Mouse (Mus musculus) telencephalon, adult 2 months (tissue): ENCODE results near the gene Rhbdd1.

Experiments
- DNase-seq: peaks from one replicate; pipeline ENCODE4 v3.0.0-alpha.2; 2011; ENCODE audit warnings: low read depth, low spot score

Gene Rhbdd1

DNA sequence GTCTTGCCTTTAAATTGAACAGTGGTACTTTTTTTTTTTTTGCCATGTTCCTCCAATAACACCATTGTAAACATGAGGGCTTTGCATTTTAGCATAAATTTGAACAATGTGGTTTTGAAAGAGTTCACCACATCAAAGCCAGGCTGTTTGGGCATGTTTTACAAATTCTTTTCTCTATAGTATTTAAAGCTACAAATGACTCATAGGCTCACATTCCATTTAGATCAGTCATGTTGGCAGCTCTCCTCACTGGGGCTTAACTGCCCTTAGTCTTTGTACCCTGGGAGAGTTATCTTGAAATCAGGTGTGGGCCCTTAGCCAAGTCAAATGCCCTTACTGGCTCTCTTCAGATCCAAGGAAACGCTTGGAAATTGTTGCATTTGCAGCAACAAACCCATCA is 112.8 kb downstream of the Rhbdd1 start:
- no peak for DNase-seq

DNA sequence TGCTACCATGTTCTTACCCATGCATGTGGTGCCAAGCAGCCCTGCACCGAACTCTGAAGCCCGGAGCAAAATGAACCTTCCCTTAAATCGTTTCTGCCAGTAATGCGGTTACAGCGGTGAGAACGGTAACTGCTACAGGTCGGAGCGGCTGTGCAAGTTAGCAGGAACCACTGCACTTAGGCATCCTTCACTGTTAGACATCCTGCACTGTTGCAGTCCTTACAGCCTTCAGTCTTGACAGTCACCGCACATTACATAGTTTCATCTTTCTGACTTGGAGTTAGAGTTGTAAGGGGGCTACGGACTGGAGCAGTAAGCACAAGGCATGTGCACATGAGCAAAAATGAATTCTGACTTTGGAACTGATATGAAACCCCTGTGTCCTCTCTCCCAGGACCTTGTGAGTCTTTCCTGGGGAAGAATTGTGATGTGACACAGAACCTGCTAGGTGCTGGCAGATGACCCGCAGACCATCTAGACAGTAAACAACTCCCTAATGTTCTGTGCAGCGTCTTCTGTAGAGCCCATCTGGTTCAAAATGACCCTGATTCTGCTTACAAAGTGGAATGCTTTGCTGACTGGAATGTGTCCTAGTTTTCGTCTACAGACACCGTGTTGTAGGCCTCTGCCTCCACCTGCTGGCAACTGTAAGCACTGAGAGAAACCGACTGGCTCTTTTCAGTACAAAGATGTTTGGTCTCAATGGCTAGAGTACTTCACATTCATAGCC is 116.8 kb downstream of the Rhbdd1 start:
- DNase-seq, result peak; percentile 57

DNA sequence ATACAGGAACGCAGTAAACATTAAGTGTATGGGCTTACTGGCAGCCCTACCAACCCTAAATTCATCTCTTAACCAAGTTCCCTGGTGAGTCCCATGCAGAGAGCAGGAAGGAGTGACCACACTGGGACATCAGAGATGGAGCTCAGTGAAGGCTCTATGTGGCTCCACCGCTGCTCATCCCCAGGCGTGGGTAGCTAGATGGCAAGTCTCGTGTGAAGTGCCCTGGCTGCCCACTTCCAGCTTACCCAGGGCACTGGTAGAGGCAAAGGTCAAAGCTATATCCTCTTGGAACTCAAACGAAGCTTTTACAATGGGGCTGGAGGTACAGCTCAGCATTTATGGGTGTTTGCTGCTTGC is 117.4 kb downstream of the Rhbdd1 start:
- no peak for DNase-seq

DNA sequence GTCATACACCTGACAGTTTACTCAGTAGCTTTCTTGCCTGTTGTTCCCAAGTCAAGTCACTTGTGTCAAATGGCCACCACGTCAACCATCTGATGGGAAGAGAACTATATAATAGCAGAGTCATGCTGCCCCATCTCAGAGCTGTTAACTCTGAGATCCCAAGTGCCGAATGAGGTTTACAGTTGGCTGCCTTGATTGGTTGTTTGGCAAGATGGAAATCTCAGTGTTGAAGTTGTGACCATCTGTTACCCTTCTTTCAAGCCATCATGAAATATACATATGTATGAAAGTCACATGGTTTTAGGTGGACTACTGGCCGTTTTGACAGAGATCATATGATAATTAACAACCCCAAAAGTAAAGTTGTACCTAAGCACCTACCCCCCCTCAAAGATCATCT is 121.0 kb downstream of the Rhbdd1 start:
- DNase-seq, result no peak

DNA sequence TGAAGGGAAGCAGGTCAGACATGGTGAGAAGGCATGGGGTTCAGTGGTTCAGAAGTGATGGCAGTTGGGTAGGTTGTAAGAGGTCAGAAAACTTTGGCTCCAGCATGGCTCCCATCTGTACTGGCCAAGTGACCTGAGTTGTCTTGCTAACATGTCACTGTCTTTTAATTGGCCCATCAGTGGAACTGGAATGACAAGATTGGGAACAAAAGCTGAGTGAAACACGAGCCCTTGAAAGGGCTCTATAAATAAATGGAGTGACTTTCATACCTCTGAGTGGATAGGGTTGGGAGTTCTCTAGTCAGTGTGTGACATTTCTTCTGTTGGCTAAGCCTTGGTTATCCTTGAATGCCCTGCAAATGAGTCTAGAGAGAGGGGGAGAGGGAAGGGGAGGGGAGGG is 123.9 kb downstream of the Rhbdd1 start:
- DNase-seq, result no peak

DNA sequence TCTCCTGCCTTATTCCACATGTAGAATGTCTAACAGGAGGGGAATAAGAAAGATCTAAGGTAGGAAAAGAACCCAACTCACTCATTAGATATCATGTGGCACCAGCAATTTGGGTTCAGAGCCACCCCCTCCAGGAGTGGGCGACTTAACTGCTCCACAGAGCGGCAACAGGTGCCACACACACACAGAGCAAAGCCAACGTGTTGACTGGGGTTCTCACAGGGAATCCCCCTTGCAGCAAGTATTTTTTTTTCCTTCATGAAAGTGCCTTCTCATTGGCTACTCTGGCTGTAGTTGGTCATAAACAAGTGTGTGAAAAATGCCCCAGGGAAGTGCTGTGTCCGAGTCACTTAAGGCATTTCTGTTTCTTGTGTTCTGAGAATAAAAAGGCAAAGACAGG is 127.3 kb downstream of the Rhbdd1 start:
- DNase-seq, result no peak

DNA sequence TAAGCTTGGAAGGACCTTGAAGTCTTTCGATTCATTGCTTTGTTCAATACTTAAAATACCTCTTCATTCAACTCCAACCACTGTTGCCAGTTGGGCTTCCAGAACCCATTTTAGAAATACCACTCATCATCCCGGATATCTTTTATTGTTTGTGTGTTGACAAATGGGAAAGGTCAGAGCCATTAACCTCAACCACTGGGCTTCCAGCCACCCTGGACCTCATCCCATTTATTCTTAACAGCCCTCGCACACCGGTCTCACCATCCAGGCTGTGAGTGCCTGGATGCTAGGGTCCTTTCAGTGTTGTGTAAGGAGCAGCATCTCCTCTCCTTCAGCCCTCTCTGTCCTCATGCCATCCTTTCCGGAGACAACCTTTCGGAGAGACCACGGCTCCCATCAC is 129.8 kb downstream of the Rhbdd1 start:
- DNase-seq, result no peak

DNA sequence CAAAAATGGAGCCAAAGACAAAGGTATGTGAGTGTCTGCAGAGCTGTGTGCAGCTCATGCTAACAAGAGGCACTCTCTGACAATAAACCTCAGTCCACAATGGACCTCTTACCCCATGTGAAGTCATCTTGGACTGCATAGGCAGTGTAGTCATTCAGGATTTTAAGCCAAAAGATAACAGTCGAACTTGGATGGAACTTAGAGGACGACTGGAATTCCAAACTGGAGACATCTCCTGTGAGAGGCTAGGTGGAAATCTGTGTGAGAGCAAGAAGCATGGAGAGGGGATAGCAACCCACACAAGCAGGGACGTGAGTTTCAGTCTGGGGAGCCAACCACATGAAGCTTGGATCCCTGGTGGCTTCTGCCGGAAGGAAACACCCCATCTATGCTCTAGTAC is 133.6 kb downstream of the Rhbdd1 start:
- no peak for DNase-seq

DNA sequence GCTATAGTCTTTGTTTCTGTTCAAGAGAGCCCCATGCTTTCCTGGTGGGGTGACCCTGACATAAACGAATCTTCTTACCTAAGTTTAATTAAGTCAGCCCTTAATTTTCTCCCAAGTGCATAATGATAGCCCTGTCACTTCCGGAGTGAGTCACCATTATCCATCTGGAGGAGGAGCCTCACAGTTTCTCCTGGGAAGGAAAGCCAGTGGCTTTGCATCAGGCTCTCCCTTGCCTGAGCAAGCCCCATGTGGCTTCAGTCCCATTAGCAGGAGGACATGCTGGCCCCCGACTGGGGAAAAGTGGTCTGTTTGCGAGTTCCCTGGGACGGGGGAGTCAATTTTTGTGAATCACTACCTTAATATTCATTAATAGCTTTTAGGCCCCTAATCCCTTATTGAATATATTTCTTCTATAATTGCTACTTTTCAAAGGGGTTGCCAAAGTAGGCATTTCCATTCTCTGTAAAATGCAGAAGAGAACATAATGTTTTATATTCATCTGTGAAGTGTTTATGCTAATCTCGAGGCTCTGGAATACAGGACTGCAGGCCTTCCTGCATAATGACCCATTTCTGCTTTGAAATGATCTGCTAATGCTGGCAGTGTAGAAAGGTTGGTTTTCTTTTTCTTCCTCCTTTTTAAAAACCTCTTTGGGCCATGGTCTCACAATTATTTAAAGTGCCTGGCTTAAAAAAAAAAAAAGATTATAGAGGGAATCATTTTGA is 135.8 kb downstream of the Rhbdd1 start:
- no peak for DNase-seq

DNA sequence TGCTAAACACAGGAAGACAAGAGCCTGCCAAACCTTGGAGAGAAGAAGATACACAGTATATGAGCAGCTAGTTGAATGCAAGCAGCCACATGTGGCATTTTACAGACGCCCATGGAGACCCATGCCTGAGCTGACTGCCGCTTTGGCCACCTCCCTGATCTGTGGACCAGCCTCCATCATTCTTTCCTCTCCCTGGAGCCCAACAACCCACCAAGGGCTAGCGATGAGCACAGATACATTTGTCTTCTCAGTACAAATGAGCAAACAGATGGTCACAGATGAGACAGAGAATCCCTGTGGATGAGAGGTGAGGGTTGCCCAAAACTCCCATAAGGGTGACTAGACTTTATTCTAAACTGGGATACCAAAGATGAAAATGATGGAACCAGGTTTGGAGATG is 137.8 kb downstream of the Rhbdd1 start:
- no peak for DNase-seq

DNA sequence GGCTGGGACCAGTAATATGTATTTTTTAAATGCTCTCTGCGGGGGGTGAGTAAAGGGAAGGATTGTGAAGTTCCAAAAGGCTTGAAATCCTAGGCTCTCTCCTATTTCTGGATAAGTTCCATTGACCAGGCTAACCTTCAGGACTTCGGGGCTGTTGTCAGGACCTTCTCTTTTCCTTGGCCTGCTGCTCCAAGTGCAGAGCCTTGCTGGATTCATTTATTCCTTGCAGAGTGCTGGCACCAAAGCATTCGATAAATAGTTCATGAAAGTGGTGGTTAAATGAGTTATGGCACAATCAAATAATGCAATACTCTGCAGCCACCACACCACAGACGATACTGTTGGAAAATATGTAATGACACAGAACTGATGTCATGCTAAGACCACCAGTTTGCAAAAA is 143.1 kb downstream of the Rhbdd1 start:
- DNase-seq, result no peak

DNA sequence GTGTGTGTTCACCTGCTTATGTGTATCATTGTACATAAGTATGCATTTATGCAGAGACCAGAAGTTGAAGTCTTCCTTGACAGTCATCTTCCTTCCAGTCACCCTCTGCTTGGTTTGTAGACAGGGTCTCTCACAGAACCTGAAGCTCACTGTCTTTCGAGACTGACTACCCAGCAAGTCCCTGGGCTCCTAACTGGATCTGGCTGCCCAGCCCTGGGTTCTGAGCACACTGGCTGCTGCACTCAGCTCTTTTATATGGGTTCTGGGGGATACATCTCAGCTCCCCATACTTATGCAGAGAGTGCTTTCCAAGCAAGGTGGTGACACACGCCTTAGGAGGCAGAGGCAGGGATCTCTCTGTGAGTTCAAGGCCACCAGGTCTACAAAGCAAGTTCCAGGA is 143.7 kb downstream of the Rhbdd1 start:
- DNase-seq, result no peak

DNA sequence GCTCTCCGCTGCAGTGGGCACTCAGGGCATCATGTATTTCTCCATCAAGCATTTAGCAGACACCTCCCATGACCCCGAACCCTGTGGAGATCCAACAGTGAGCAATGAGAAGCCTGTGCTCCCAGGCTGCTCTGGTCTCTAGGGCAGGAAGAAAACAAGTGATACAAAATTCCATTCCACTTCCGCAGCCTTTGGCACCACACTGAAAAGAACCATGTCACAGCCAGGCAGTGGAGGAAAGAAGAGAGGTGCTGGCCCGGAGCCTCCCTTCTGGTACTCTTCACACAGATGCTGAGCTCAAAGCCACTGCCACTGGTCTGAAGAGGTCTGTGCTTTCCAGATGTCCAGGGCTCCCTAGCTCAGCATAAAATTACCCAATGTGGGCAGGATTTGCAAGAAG is 144.8 kb downstream of the Rhbdd1 start:
- DNase-seq, result no peak

DNA sequence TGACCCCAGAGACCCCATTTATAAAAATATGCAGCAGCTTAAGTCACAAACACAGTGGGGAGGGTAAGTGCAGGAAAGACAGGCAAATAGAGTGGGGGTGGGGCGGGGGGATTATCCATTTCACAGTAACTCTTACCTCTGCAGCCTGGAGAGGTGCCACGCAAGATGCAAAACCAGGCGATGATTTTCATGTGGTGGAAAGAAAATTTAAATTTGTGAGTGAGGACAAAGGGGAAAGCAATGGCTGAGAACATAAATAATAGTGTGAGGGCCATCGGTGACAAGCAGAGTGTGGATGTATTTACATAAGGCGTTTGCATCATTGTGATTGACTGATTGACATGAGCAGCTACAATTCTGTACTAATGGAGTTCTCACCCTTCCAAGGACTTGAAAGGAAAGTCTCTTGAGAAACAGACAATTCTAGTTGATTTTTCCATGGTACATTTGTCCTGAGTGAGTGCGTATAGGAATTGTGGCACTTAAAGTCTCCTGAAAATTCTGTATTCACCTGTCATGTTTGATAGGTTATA is 149.1 kb downstream of the Rhbdd1 start:
- DNase-seq, result no peak

DNA sequence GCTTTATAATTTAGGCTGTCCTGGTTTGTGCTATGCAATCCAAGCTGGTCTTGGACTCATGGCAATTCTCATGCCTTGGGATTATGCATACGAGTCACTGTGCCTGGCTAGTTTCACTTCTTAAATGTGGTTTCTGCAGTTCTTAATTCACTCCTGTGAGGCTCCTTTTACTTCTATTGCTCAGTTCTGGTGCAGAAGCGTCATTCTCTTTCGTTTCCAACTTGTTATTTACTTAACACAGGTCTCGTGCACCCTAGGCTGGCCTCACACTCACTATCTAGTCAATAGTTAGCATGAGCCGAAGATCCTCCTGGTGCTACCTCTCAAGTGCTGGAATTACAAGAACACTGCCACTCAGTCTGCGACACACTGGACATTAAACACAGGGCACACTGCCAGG is 152.6 kb downstream of the Rhbdd1 start:
- no peak for DNase-seq

DNA sequence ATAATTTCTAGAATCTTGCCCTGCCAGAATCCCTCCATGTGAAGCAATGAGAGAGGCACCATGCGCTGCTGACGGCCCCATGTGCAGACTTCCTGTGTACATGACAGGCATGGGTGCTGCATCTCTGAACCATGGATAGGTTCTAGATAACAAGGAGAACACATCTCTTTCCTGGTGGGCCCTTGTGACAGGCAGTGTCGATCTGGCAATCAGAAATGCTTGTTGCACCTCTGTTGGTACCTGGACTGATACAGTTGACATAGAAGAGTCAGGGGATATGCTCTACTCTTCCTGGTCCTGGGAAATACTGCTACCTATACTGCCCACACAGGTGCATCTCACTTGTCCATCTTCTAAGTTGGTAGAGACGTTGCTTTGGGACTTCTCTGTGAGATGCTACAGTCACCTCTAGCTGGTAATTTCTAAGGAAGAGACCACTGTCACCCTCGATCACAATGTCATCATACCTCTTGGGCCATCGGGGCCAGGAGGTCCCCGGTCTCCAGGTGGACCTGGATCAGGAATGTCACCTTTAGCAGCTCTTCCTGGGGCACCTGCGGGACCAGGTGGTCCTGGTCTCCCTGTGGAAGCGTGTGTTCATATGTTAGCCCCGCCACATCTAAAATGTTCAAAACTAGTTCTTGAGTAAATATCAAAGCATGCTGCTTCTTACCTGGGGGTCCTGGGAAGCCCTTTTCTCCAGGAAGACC is 154.4 kb downstream of the Rhbdd1 start:
- DNase-seq, result no peak

DNA sequence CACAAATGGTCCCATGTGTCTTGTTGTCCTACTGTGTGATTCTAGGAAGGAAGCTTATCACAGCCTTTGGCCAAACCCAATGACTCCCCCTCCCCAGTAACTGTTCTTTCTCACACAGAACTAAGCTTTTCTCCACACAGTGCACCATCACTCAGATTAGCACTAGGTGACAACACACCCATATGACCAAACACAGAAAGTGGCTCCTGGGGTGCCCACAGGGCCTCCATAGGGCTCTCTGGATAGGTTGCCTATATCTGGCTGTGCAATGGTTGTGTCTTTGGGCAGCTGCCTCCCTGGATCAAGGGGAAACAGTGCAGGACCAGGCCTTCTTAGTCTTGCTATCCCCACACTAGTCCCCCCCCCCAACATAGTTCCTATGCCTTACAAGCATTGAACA is 157.2 kb downstream of the Rhbdd1 start:
- no peak for DNase-seq

DNA sequence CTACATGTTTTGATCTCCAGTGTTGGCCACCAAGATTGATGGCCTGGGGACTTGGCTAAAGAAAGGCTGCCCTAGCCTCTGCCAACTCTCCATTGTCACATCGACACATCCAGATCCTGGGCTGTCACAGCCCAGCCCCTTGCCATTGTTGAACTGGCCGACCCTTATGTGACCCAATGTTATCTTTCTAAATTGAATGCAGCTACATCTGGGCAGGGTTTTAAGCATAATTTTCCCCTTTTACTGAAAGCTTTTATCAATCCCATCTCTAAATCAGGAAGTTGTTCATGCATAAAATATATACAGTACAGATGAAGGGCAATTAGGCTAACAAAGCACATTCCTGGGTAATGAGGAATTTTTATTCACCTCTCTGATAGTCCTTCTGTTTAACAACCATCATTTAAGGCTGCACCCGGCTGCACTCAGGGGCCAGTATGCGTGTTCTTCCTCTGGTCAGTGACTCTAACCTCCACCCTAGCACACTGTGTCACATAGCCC is 158.3 kb downstream of the Rhbdd1 start:
- no peak for DNase-seq

DNA sequence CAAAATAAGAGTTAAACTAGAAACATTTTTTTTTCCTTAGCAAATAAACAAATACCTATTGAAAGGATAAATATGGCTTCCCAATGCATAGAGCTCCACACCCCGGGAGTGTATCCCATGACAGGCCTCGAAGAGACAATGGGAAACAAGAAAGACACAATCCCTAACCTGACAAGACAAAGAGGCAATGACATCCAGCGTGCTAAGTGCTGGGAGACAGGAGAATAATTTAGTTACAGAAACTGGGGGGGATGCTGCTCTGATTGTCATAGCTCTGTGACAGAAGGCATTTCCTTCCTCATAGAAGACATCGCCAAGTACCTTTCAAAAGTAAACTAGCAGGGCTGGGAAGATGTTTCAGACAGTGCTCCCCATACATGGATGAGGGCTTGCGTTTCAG is 159.0 kb downstream of the Rhbdd1 start:
- DNase-seq, result no peak

DNA sequence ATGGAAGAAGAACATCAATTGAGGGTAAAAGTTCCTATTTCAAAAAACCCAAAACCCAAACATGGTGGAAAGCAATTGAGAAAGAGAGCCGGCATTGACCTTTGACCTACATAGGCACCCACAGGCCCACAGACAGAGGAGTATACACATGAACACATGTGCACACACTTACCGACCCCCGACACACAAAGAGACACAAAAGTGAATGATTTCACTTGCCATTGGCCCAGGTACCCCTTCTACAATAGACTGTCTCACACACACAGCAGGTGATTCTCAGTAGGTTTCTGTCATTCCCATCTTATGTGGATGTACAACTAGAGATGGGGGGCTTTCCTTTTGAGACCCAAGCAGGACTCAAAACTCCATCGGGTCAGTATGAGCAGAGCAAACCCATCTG is 159.6 kb downstream of the Rhbdd1 start:
- no peak for DNase-seq

DNA sequence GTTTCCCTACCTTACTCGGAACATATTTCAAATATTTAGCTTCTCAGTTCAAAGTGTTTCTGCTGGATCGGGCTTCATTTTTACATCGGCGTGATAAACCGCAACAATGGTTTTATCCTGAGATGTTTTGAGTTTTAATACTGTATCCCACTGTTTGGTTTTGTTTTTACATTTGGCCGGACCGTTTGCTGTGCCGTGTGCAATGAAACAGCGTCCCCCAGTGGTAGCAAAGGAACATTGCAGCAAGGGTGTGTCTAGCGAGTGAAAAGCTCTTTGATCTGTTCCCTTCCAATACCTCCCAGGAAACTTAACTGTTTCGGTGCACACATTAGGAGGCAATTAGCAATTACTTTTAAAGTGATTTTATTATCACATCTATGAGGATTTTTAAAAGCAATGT is 160.0 kb downstream of the Rhbdd1 start:
- peak; percentile 23 for DNase-seq

DNA sequence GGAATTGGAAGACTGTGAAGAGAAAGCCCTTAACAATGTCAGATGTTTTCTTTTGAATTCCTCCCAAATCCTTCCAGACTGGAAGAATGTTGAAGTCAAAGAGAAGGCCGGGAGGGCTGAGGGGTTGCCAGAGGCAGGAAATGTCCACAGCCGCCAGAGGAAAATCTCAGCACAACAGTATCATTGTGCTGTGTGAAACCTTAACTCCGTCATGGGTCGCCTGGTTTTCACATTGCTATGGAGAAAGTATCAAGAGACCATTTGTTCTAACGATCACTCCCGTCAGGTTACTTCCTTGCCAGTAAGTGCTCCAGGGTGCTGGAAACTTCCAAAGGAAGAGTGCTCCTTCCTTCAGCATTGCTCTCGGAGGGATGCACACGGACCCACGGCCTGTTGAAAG is 160.5 kb downstream of the Rhbdd1 start:
- no peak for DNase-seq
